Mouse (Mus musculus): ENCODE measurements around the gene Mgat2. TPM values are rescaled to one million over a fixed set of nuclear protein-coding genes. Genes with fewer than 3 reads are reported as not detected.
"Not testable (repeated sequence)": the region's sequence is repeated elsewhere in the genome, so short reads cannot be mapped to it uniquely, and the experiment has no call there.

The Mgat2 gene
- polyA plus RNA-seq, 1 experiment from 2014 or later, result 40.7 TPM

GRCm38 (mm10) chr12:69159578-69159940 is 24.4 kb upstream of the Mgat2 start:
- peak overlapping the region; percentile 39 for H3K4me2 ChIP-seq
- H3K9ac ChIP-seq (replicated peaks), result no peak overlapping the region
- WGBS, result 4% methylated on average over 9 of the region's 9 CpGs
- peaks cover 16% of the 10 kb centered on the region for H3K36me3 ChIP-seq
- peak; percentile 9; the same call in 1 of the 2 replicates for ATAC-seq (ENCODE audit: low FRiP score)
- H3K27ac ChIP-seq (replicated peaks), result 0 out of 2 replicates have a peak overlapping the region, but pooled peaks have one; percentile 58
- H3K9me3 ChIP-seq (replicated peaks), result no peaks in the 10 kb centered on the region
- H3K4me3 ChIP-seq (replicated peaks), result peak overlapping the region; percentile 69; the same call in 1 of the 2 replicates
- no peaks in the 10 kb centered on the region for H3K27me3 ChIP-seq (replicated peaks)
- peaks cover 13% of the 10 kb centered on the region for H3K4me1 ChIP-seq

- not testable (repeated sequence) for H3K27me3 ChIP-seq (replicated peaks); H3K4me2 ChIP-seq; H3K9ac ChIP-seq (replicated peaks); H3K27ac ChIP-seq (replicated peaks); H3K9me3 ChIP-seq (replicated peaks); ATAC-seq (ENCODE audit: low FRiP score); H3K4me3 ChIP-seq (replicated peaks)
- WGBS, result 71% methylated on average over 2 of the region's 2 CpGs
- Histone ChIP-seq H3K4me1 (peaks cover 13% of the 10 kb centered on the region), H3K36me3 (peaks cover 16% of the 10 kb centered on the region)
Observed at GRCm38 (mm10) chr12:69160677-69161076, 23.3 kb upstream of the Mgat2 start.

- not testable (repeated sequence) for H3K27me3 ChIP-seq (replicated peaks); H3K27ac ChIP-seq (replicated peaks); ATAC-seq (ENCODE audit: low FRiP score); H3K36me3 ChIP-seq; H3K4me2 ChIP-seq; H3K4me3 ChIP-seq (replicated peaks); H3K4me1 ChIP-seq; H3K9me3 ChIP-seq (replicated peaks); H3K9ac ChIP-seq (replicated peaks)
- 90% methylated on average over 4 of the region's 4 CpGs for WGBS
Observed at GRCm38 (mm10) chr12:69163586-69163985, 20.4 kb upstream of the Mgat2 start.

- no peaks in the 10 kb centered on the region for H3K9me3 ChIP-seq (replicated peaks)
- H3K4me3 ChIP-seq (replicated peaks), result no peak overlapping the region
- peaks cover 11% of the 10 kb centered on the region for H3K4me1 ChIP-seq
- no peaks in the 10 kb centered on the region for H3K27me3 ChIP-seq (replicated peaks)
- H3K9ac ChIP-seq (replicated peaks), result no peak overlapping the region
- ATAC-seq (ENCODE audit: low FRiP score), result no peak
- no peak overlapping the region for H3K4me2 ChIP-seq
- H3K36me3 ChIP-seq, result no peaks in the 10 kb centered on the region
- H3K27ac ChIP-seq (replicated peaks), result no peak overlapping the region
- 70% methylated on average over 3 of the region's 3 CpGs for WGBS
Observed at GRCm38 (mm10) chr12:69164904-69165303, 19.1 kb upstream of the Mgat2 start.

- not testable (repeated sequence) for H3K9ac ChIP-seq (replicated peaks); H3K9me3 ChIP-seq (replicated peaks); ATAC-seq (ENCODE audit: low FRiP score); H3K27ac ChIP-seq (replicated peaks); H3K4me3 ChIP-seq (replicated peaks); H3K27me3 ChIP-seq (replicated peaks); H3K4me2 ChIP-seq; H3K36me3 ChIP-seq
- peaks cover 11% of the 10 kb centered on the region for H3K4me1 ChIP-seq
- WGBS, result 77% methylated on average over 8 of the region's 8 CpGs
Observed at GRCm38 (mm10) chr12:69166861-69167581, 16.9 kb upstream of the Mgat2 start.

GRCm38 (mm10) chr12:69167656-69168460 is 16.1 kb upstream of the Mgat2 start:
- 8% methylated on average over 18 of the region's 18 CpGs for WGBS
- peak; percentile 78 for ATAC-seq (ENCODE audit: low FRiP score)
- Histone ChIP-seq H3K4me1 (peaks cover 11% of the 10 kb centered on the region), H3K9me3 (replicated peaks) (no peaks in the 10 kb centered on the region), H3K9ac (replicated peaks) (peak overlapping the region; percentile 75), H3K4me2 (peak overlapping the region; percentile 94), H3K27me3 (replicated peaks) (no peaks in the 10 kb centered on the region), H3K4me3 (replicated peaks) (peak overlapping the region; percentile 76), H3K27ac (replicated peaks) (peak overlapping the region; percentile 81), H3K36me3 (no peaks in the 10 kb centered on the region)

- Histone ChIP-seq H3K4me1 (peaks cover 11% of the 10 kb centered on the region), H3K36me3 (no peaks in the 10 kb centered on the region), H3K27me3 (replicated peaks) (no peaks in the 10 kb centered on the region), H3K9ac (replicated peaks) (peak within 1 kb of the TSS; percentile 75), H3K9me3 (replicated peaks) (no peaks in the 10 kb centered on the region), H3K27ac (replicated peaks) (peak within 1 kb of the TSS; percentile 81), H3K4me2 (peak within 1 kb of the TSS; percentile 94), H3K4me3 (replicated peaks) (peak within 1 kb of the TSS; percentile 76)
- peak; percentile 94 for ATAC-seq (ENCODE audit: low FRiP score)
- WGBS, result 0% methylated on average over 40 of the region's 40 CpGs
Observed at GRCm38 (mm10) chr12:69168461-69169106, 15.4 kb upstream of the Mgat2 start, which contains the start of gene Lrr1. Gene Lrr1, plus strand, starts transcription at chr12:69168814.

GRCm38 (mm10) chr12:69171307-69171706 is 12.7 kb upstream of the Mgat2 start:
- Histone ChIP-seq H3K4me1 (peaks cover 11% of the 10 kb centered on the region), H3K4me2 (no peak overlapping the region), H3K4me3 (replicated peaks) (no peak overlapping the region), H3K9ac (replicated peaks) (no peak overlapping the region), H3K27ac (replicated peaks) (no peak overlapping the region), H3K36me3 (no peaks in the 10 kb centered on the region), H3K9me3 (replicated peaks) (no peaks in the 10 kb centered on the region), H3K27me3 (replicated peaks) (no peaks in the 10 kb centered on the region)
- ATAC-seq (ENCODE audit: low FRiP score), result no peak
- 94% methylated on average over 2 of the region's 2 CpGs for WGBS

- Histone ChIP-seq H3K9ac (replicated peaks) (no peak overlapping the region), H3K9me3 (replicated peaks) (no peaks in the 10 kb centered on the region), H3K4me3 (replicated peaks) (no peak overlapping the region), H3K4me1 (no peaks in the 10 kb centered on the region), H3K27me3 (replicated peaks) (no peaks in the 10 kb centered on the region), H3K27ac (replicated peaks) (no peak overlapping the region), H3K4me2 (no peak overlapping the region), H3K36me3 (no peaks in the 10 kb centered on the region)
- 94% methylated on average over 3 of the region's 3 CpGs for WGBS
- ATAC-seq (ENCODE audit: low FRiP score), result no peak
Observed at GRCm38 (mm10) chr12:69175975-69176374, 8.0 kb upstream of the Mgat2 start.

GRCm38 (mm10) chr12:69177526-69177925 is 6.4 kb upstream of the Mgat2 start:
- Histone ChIP-seq H3K27me3 (replicated peaks) (no peaks in the 10 kb centered on the region), H3K9ac (replicated peaks) (no peak overlapping the region), H3K4me3 (replicated peaks) (no peak overlapping the region), H3K9me3 (replicated peaks) (no peaks in the 10 kb centered on the region), H3K27ac (replicated peaks) (no peak overlapping the region), H3K4me2 (no peak overlapping the region), H3K36me3 (peaks cover 8% of the 10 kb centered on the region), H3K4me1 (no peaks in the 10 kb centered on the region)
- WGBS, result 75% methylated on average over 3 of the region's 3 CpGs
- no peak for ATAC-seq (ENCODE audit: low FRiP score)

- no peak for ATAC-seq (ENCODE audit: low FRiP score)
- Histone ChIP-seq H3K27ac (replicated peaks) (no peak overlapping the region), H3K36me3 (peaks cover 8% of the 10 kb centered on the region), H3K27me3 (replicated peaks) (no peaks in the 10 kb centered on the region), H3K4me1 (peaks cover 6% of the 10 kb centered on the region), H3K4me2 (no peak overlapping the region), H3K9me3 (replicated peaks) (no peaks in the 10 kb centered on the region), H3K4me3 (replicated peaks) (no peak overlapping the region), H3K9ac (replicated peaks) (no peak overlapping the region)
- WGBS, result 73% methylated on average over 12 of the region's 12 CpGs
Observed at GRCm38 (mm10) chr12:69179371-69179770, 4.6 kb upstream of the Mgat2 start.
